Mouse (Mus musculus): ENCODE data around the gene Klhl34.

Klhl34 gene

DNA sequence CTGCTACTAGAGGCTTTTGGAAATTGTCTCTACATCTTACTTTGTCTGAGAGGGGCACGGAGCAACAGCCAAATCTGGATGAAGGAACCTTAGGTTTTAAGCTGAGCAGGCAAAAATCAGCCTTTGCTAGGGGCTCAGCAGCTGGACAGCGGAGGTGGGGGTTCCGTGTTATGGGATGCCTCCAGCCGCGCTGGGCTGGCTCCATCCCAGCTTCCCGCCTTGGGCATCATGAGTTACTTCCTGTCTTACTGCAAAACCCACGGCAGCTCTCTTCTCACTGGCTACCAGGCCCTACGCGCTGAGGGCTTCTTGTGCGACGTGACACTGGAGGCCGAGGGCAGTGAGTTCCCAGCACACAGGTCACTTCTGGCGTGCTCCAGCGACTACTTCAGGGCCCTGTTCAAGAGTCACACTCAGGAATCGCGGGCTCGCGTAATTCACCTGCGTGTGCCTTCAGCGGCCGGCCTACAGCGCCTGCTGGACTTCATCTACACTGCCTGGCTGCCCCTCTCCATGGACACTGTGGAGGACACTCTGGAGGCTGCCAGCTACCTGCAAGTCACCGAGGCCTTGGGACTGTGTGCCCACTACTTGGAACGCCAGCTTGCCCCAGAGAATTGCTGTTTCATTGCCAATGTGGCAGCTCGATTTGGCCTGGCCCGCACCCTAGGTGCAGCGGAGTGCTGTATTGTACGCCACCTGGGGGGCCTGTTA lies at the start of gene Klhl34:
Klhl34 (plus strand) TSS at position 229 of the 714 bp plus-strand sequence.
- no peak for DNase-seq

DNA sequence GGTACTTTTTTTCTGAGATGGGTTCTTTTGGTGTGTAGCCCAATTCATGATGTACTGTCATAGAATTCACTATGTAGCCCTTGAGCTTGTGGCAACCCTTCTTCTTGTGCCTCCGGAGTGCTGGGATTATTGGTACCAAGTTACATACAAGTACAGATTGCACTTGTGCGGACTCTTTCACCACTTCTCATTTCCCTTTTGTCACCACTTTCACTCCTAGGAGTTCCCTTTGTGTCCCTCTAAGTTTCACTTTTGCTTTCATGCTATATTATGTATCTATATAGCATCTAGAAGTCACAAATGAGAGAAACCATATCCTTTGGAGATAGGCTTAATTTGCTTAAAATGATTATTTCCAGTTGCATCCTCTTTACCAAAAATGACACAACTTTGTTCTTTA lies 16.6 kb upstream of the Klhl34 start:
- DNase-seq, result no peak

DNA sequence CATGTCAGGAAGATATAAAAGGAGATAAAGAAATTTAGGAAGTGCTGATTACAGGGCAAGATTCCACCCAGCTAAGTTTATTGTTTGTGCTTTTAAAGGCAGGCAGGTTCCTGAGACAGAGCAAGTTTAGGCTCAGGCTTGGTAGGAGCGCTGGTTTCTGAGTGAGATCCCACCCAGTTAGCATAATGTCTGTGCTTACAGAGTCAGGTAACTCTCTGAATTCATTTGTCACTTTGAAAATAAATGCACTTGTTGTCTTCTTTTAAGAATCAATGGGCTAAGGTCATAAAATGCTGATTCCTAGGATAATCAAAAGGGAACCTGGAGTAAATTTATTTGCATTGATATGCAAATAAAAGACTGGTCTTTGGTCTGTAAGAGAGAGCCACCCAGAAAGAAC lies 8.5 kb upstream of the Klhl34 start:
- no peak for DNase-seq

GRCm38 (mm10) chrX:157817571-157818206 lies 546 bp upstream of the Klhl34 start:
- DNase-seq, result no peak

DNA sequence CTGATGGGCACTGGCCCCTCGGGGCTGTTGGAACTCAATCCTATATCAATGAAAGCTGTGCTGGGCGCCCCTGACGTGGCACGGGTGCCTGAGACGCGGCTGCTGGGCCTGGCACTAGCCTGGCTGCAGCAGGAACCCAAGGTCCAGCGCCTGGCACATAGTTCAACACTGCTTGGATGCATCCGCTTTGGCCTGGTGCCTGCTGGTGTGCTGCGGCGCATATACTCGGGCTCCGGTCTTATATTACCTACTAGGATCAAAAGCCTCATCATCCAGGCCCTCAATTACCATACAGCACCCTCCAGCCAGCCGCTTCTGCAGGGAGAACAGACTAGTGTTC lies 656 bp downstream of the Klhl34 start:
- no peak for DNase-seq

DNA sequence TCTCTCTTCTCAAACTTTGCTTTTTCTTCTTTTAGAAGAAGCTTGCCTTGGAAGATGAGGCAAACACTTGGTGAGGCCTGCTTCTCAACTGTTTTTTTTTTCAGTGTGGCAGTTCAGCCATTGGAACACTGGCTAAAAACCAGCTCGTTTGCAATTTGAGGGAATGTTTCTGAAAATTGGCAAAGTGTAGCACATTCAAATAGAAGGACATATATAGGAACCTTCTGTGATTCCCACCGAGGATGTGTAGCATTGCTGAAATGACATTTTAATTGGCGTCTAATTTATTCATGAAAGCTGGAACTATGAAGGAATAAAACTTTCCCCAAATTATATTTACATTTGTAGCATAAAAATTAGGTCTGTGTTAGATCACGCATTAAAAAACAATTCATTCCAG lies 11.7 kb downstream of the Klhl34 start:
- DNase-seq, result no peak
